Mouse (Mus musculus): ENCODE measurements around the gene Edc3. TPM values are rescaled to one million over a fixed set of nuclear protein-coding genes. Genes with fewer than 3 reads are reported as not detected.
"Not testable (repeated sequence)": the region's sequence is repeated elsewhere in the genome, so short reads cannot be mapped to it uniquely, and the experiment has no call there.

Gene Edc3
- total and polyA plus RNA-seq, 2 experiments = 5.7 to 6.6 TPM

DNA sequence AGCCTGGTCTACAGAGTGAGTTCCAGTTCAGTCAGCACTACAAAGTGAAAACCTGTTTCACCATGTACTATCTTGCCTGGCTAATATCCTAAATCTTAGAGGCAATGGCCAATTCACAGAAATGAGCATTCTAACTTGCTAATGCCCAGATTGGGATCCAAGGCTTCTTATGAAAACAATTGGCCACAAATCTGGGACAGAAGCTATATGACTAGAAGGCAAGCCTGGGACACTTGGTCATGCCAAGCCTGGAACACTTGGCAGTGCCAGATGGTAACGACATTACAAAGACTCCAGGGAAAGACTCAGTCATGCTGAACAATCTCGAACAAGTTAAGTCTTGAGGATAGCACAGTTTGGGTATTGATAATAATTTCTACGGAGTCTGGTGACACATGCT lies 1.8 kb upstream of the Edc3 start:
- WGBS = 96% methylated on average over 3 of the region's 3 CpGs
- Histone ChIP-seq H3K27ac (replicated peaks; ENCODE audit: insufficient read depth, low read depth, low read length) (no peak overlapping the region), H3K4me1 (ENCODE audit: control insufficient read depth, insufficient read depth, low read length) (peaks cover 4% of the 10 kb centered on the region; the same call in 1 of the 2 replicates), H3K27me3 (ENCODE audit: control insufficient read depth, insufficient read depth, low read length) (no peaks in the 10 kb centered on the region), H3K9ac (ENCODE audit: low read depth, low read length) (no peak overlapping the region), H3K4me3 (ENCODE audit: insufficient read depth, low read depth, low read length) (no peak overlapping the region), H3K79me2 (ENCODE audit: control insufficient read depth, insufficient read depth, low read length) (peaks cover 6% of the 10 kb centered on the region; the same call in 1 of the 2 replicates), H3K36me3 (ENCODE audit: control insufficient read depth, insufficient read depth, low read length) (no peaks in the 10 kb centered on the region)
- TF ChIP-seq POLR2A (IDR thresholded peaks at IDR 0.05; ENCODE audit: extremely low read depth, insufficient read depth, low read length) (no peak), CTCF (IDR thresholded peaks at IDR 0.05; ENCODE audit: low read depth, low read length) (no peak)
- no peak for DNase-seq (ENCODE audit: extremely low read depth, low read depth, low spot score)

DNA sequence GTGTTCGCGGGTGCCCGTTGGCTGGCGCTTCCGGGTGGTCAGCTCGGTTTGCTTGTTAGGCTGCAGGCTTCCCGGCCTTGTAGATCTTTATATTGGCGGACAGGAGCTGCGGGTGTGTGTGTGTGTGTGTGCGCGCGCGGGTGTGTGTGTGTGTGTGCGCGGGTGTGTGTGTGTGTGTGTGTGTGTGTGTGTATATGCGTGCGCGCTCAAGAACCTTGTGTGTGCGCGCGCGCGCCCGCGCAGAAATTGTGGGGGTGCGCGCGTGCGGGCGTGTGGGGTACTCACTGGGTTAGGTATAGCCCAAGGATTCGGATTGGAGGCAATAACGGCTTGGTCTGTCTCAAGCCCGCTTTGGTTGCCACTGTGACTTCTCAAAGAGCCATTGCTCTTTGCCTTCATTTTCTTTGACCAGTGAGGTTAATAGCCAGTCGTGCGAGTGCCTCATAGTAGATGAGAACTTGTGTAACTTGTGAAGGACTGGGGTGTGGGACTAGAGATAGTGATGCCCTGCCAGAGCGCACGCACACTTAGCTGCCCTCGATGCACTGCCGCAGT lies 457 bp downstream of the Edc3 start:
- H3K27ac ChIP-seq (replicated peaks; ENCODE audit: insufficient read depth, low read depth, low read length) = peak overlapping the region; percentile 94
- H3K4me1 ChIP-seq (ENCODE audit: control insufficient read depth, insufficient read depth, low read length) = peaks cover 6% of the 10 kb centered on the region; the same call in 1 of the 2 replicates
- H3K4me3 ChIP-seq (ENCODE audit: insufficient read depth, low read depth, low read length) = peak overlapping the region; percentile 97
- no peak for TF ChIP-seq CTCF (IDR thresholded peaks at IDR 0.05; ENCODE audit: low read depth, low read length)
- TF ChIP-seq POLR2A (IDR thresholded peaks at IDR 0.05; ENCODE audit: extremely low read depth, insufficient read depth, low read length) = 0 out of 2 replicates have a peak, but pooled peaks have one; percentile 39
- no peaks in the 10 kb centered on the region for H3K27me3 ChIP-seq (ENCODE audit: control insufficient read depth, insufficient read depth, low read length)
- peak; percentile 77 for DNase-seq (ENCODE audit: extremely low read depth, low read depth, low spot score)
- WGBS = under 1% methylated on average over 36 of the region's 39 CpGs
- H3K79me2 ChIP-seq (ENCODE audit: control insufficient read depth, insufficient read depth, low read length) = peaks cover 8% of the 10 kb centered on the region; the same call in 1 of the 2 replicates
- peak overlapping the region; percentile 99 for H3K9ac ChIP-seq (ENCODE audit: low read depth, low read length)
- peaks cover 13% of the 10 kb centered on the region for H3K36me3 ChIP-seq (ENCODE audit: control insufficient read depth, insufficient read depth, low read length)

- Histone ChIP-seq H3K27ac (replicated peaks; ENCODE audit: insufficient read depth, low read depth, low read length) (peak overlapping the region; percentile 63), H3K36me3 (ENCODE audit: control insufficient read depth, insufficient read depth, low read length) (peaks cover 25% of the 10 kb centered on the region), H3K79me2 (ENCODE audit: control insufficient read depth, insufficient read depth, low read length) (peaks cover 11% of the 10 kb centered on the region; the same call in 1 of the 2 replicates)
- not testable (repeated sequence) for H3K4me3 ChIP-seq (ENCODE audit: insufficient read depth, low read depth, low read length); H3K4me1 ChIP-seq (ENCODE audit: control insufficient read depth, insufficient read depth, low read length); H3K9ac ChIP-seq (ENCODE audit: low read depth, low read length); H3K27me3 ChIP-seq (ENCODE audit: control insufficient read depth, insufficient read depth, low read length); DNase-seq (ENCODE audit: extremely low read depth, low read depth, low spot score)
- 81% methylated on average over 5 of the region's 5 CpGs for WGBS
Observed at GRCm38 (mm10) chr9:57710214-57710613, 1.9 kb downstream of the Edc3 start.

GRCm38 (mm10) chr9:57712194-57712593 lies 3.9 kb downstream of the Edc3 start:
- peaks cover 12% of the 10 kb centered on the region; the same call in 1 of the 2 replicates for H3K79me2 ChIP-seq (ENCODE audit: control insufficient read depth, insufficient read depth, low read length)
- H3K36me3 ChIP-seq (ENCODE audit: control insufficient read depth, insufficient read depth, low read length) = peaks cover 42% of the 10 kb centered on the region
- H3K4me1 ChIP-seq (ENCODE audit: control insufficient read depth, insufficient read depth, low read length) = peaks cover 6% of the 10 kb centered on the region; the same call in 1 of the 2 replicates
- H3K9ac ChIP-seq (ENCODE audit: low read depth, low read length) = no peak overlapping the region
- H3K4me3 ChIP-seq (ENCODE audit: insufficient read depth, low read depth, low read length) = no peak overlapping the region
- TF ChIP-seq CTCF (IDR thresholded peaks at IDR 0.05; ENCODE audit: low read depth, low read length) = peak; percentile 43; the same call in 1 of the 2 replicates
- TF ChIP-seq POLR2A (IDR thresholded peaks at IDR 0.05; ENCODE audit: extremely low read depth, insufficient read depth, low read length) = no peak
- DNase-seq (ENCODE audit: extremely low read depth, low read depth, low spot score) = no peak
- no peak overlapping the region for H3K27ac ChIP-seq (replicated peaks; ENCODE audit: insufficient read depth, low read depth, low read length)
- WGBS = 73% methylated on average over 2 of the region's 2 CpGs
- no peaks in the 10 kb centered on the region for H3K27me3 ChIP-seq (ENCODE audit: control insufficient read depth, insufficient read depth, low read length)

- no peak overlapping the region for H3K9ac ChIP-seq (ENCODE audit: low read depth, low read length)
- peak; percentile 57 for DNase-seq (ENCODE audit: extremely low read depth, low read depth, low spot score)
- H3K27me3 ChIP-seq (ENCODE audit: control insufficient read depth, insufficient read depth, low read length) = no peaks in the 10 kb centered on the region
- H3K4me3 ChIP-seq (ENCODE audit: insufficient read depth, low read depth, low read length) = no peak overlapping the region
- H3K4me1 ChIP-seq (ENCODE audit: control insufficient read depth, insufficient read depth, low read length) = peaks cover 7% of the 10 kb centered on the region
- H3K27ac ChIP-seq (replicated peaks; ENCODE audit: insufficient read depth, low read depth, low read length) = 0 out of 2 replicates have a peak overlapping the region, but pooled peaks have one; percentile 2
- TF ChIP-seq CTCF (IDR thresholded peaks at IDR 0.05; ENCODE audit: low read depth, low read length) (no peak), POLR2A (IDR thresholded peaks at IDR 0.05; ENCODE audit: extremely low read depth, insufficient read depth, low read length) (no peak)
- peaks cover 41% of the 10 kb centered on the region for H3K36me3 ChIP-seq (ENCODE audit: control insufficient read depth, insufficient read depth, low read length)
- WGBS = 59% methylated on average over 7 of the region's 7 CpGs
- H3K79me2 ChIP-seq (ENCODE audit: control insufficient read depth, insufficient read depth, low read length) = peaks cover 8% of the 10 kb centered on the region; the same call in 1 of the 2 replicates
Observed at GRCm38 (mm10) chr9:57718408-57718807, 10.1 kb downstream of the Edc3 start.

GRCm38 (mm10) chr9:57720736-57721135 lies 12.4 kb downstream of the Edc3 start:
- Histone ChIP-seq H3K27me3 (ENCODE audit: control insufficient read depth, insufficient read depth, low read length) (no peaks in the 10 kb centered on the region), H3K79me2 (ENCODE audit: control insufficient read depth, insufficient read depth, low read length) (peaks cover 5% of the 10 kb centered on the region), H3K27ac (replicated peaks; ENCODE audit: insufficient read depth, low read depth, low read length) (0 out of 2 replicates have a peak overlapping the region, but pooled peaks have one; percentile 22), H3K36me3 (ENCODE audit: control insufficient read depth, insufficient read depth, low read length) (peaks cover 21% of the 10 kb centered on the region), H3K4me1 (ENCODE audit: control insufficient read depth, insufficient read depth, low read length) (peaks cover 16% of the 10 kb centered on the region), H3K9ac (ENCODE audit: low read depth, low read length) (no peak overlapping the region), H3K4me3 (ENCODE audit: insufficient read depth, low read depth, low read length) (no peak overlapping the region)
- peak; percentile 61 for DNase-seq (ENCODE audit: extremely low read depth, low read depth, low spot score)
- WGBS = 44% methylated on average over 3 of the region's 3 CpGs
- TF ChIP-seq POLR2A (IDR thresholded peaks at IDR 0.05; ENCODE audit: extremely low read depth, insufficient read depth, low read length) = no peak

All from liver, adult 2 months (tissue).